Mouse (Mus musculus): ENCODE data around the gene Myh7.

GRCm38 (mm10) chr14:54956533-54956932 is 37.9 kb downstream of the Myh7 start:
- TF ChIP-seq CTCF (IDR thresholded peaks at IDR 0.05; ENCODE audit: insufficient read depth, low read length) (no peak), POLR2A (IDR thresholded peaks at IDR 0.05; ENCODE audit: borderline replicate concordance, extremely low read depth, low read depth, low read length) (no peak)
